Mouse (Mus musculus) G1E (cell line): ENCODE measurements around the gene Rpap2.

Experiments
- CTCF ChIP-seq: IDR thresholded peaks from 2 replicates; pipeline ENCODE4 v1.5.1; 2012; ENCODE audit warnings: low read depth, low read length, inconsistent platforms, mixed read lengths
- GATA1 ChIP-seq: IDR thresholded peaks from 2 replicates; pipeline ENCODE4 v1.6.1; 2012; ENCODE audit warnings: borderline replicate concordance, low read length, inconsistent platforms, mixed read lengths
- POLR2AphosphoS5 ChIP-seq: IDR thresholded peaks from 2 replicates; pipeline ENCODE4 v1.6.1; 2012; ENCODE audit warnings: low read depth, low read length, inconsistent platforms; ENCODE audit not compliant: insufficient replicate concordance

GRCm38 (mm10) chr5:107681300-107681699, 84.1 kb downstream of the Rpap2 start:
- TF ChIP-seq POLR2AphosphoS5, result no peak
- no peak for TF ChIP-seq CTCF
- TF ChIP-seq GATA1, result no peak
